Mouse (Mus musculus) left cerebral cortex, postnatal 25 days (tissue): ENCODE measurements around the gene Hist1h2bf. TPM values are rescaled to one million over a fixed set of nuclear protein-coding genes. Genes with fewer than 3 reads are reported as not detected.
"Not testable (repeated sequence)": the region's sequence is repeated elsewhere in the genome, so short reads cannot be mapped to it uniquely, and the experiment has no call there.

Experiments
- DNase-seq, 2 experiments: peaks; one replicate each; pipeline ENCODE4 v3.0.0; 2022; ENCODE audit warnings: low spot score in 2 of 2, mixed read lengths in 1 of 2
- intact Hi-C: fragments of 180-260 bp; cut with DNase I; formaldehyde crosslinking; loops from one replicate; pipeline ENCODE4 v1.15.1; 2025
- total RNA-seq, 2 experiments: library from RNA; stranded (reverse); gene quantifications; 2 replicates each; pipeline ENCODE4 v1.2.3; 2021

The Hist1h2bf gene
- total RNA-seq, 2 experiments from 2014 or later = 25.7 to 29.4 TPM

DNA sequence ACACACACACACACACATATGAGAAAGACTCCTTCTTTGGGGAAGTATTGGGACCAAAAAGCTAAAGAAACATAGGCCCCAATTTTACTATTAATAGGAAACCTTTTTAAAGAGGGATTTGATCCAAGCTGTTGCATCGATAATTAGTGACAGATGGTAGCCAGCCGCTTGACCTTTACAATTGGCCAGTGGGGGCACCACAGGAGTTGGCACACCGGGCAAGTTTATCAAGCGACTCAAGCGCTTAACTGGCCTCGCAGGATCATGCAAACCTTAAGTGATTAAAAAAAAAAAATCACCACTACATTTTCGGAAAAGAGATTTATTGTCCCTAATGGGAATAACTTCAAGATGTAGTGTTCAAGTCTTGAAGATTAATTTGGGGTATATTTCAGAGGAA lies 18.6 kb upstream of the Hist1h2bf start:
- intact Hi-C loops = no loop called here
- DNase-seq = no peak

DNA sequence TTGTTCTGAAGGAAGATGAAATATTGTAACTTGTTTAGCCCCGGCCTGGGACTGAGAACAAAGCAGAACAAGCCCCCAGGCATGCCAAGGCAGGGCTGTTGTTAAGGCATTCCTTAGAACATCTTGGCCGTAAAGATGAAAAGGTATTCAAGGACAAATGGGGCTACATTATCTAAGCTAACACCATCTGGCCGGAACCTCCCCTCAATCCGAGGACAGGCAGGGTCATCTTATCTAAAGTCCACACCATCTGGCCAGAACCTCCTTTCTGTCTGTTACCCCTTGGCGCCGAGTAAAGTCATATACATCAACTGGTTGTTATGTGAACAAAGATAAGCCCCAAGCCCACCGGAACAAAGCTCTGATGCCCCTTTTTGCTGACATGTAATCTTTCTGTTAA lies 17.9 kb upstream of the Hist1h2bf start:
- intact Hi-C loops, DNase-seq: not testable (repeated sequence)

DNA sequence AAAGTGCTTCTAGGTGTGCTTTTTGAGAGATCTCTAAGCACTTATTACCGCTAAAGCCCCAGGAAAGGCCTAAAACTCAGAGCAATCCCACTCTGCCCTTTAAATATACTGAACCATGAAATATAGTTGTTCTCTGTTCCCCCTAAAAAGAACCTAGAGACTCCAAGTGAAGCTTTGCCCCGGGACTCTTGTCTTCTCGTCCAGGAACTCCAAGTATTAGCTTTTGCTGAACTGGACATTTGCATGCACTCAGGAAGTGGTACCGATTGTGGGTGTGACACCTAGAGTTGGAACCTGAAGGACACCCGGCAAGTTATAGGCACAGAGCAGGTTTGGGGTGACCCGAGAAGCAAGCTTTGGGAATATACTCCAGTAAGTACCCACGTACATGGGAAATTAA lies 17.2 kb upstream of the Hist1h2bf start:
- intact Hi-C loops = no loop called here
- no peak for DNase-seq

DNA sequence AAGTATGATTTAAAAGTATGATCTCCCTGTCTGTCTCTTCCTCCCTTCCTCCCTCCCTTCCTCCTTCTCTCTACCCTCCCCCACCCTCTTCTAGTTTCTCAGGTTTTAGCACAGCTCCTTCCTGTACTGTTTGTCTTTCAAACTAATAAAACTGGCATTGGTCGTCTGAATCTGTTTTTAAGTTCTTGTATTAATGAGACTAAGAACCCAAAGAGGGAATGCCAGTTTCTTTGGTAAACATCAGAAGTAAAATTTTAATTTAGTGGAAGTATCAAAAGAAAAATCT lies 12.9 kb upstream of the Hist1h2bf start:
- no peak for DNase-seq
- intact Hi-C loops = loop anchor here (2.0 to 10.0 kb wide), 4 partner anchors 34 to 1832 kb away; partner anchors contain the start of genes Hist1h1b, Hist1h2ac, Hist1h2ak and Hist1h2an

DNA sequence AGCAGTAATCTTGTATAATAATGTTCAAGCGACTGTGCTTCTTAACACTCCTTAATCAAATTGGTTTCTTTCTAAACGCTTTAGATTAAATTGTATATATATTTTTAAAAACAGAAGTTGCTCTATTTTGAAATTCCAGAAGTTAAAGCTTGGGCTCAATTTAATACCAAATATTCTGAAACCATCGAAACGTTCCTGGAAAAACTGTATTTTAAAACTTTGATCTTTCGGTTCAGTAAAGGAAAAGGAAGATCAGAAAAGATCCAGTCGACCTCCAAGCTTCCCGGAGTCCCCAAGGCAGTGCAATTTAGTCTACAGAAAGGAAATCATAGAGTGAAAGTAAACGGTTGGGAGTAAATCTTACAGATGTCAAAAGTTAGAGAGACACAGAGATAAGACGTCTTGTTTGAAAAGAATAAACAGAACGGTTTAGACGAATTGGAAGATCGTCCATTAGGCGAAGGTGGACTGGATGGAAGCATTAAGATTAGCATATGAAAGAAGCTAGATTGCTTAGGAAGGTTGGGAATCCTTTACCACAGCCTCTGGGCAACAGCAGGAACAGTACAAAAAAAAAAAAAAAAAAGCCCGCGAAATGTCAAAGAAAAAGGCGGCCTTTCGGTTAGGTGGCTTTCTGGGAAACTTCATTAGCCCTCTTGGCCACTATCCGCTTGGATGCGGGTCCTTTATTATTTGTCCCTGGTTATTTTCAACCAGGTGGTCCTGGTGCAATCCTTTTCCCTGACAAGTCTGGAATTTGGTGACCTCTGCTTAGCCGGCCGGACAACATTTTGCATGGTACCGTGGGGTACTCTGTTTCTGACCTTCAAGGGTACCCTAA lies 12.3 kb upstream of the Hist1h2bf start:
- peak in 1 of 2 experiments; percentile 14 for DNase-seq
- intact Hi-C loops = loop anchor here (2.0 to 10.0 kb wide), 4 partner anchors 34 to 1832 kb away; partner anchors contain the start of genes Hist1h1b, Hist1h2ac, Hist1h2ak and Hist1h2an

DNA sequence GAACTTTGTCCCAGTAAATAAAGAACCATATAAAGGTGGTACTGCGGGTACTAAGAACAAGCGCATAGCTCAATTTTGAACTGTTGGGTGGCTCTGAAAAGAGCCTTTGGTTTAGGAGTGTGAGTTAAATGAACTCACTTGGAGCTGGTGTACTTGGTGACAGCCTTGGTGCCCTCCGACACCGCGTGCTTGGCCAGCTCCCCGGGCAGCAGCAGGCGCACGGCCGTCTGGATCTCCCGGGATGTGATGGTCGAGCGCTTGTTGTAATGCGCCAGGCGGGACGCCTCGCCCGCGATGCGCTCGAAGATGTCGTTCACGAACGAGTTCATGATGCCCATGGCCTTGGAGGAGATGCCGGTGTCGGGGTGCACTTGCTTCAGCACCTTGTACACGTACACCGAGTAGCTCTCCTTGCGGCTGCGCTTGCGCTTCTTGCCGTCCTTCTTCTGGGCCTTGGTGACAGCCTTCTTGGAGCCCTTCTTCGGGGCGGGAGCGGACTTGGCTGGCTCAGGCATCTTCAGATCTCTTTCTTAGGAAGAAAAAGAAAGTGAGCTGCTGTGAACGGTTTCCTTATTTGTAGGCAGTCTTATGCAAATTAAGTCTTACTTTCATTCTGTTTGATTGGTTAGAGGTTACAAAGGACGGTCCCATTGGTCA lies 11.6 kb upstream of the Hist1h2bf start:
- peak; percentile 80 to 94 for DNase-seq
- intact Hi-C loops = loop anchor here (2.0 to 10.0 kb wide), 4 partner anchors 35 to 1831 kb away; partner anchors contain the start of genes Hist1h1b, Hist1h2ac, Hist1h2ak and Hist1h2an

DNA sequence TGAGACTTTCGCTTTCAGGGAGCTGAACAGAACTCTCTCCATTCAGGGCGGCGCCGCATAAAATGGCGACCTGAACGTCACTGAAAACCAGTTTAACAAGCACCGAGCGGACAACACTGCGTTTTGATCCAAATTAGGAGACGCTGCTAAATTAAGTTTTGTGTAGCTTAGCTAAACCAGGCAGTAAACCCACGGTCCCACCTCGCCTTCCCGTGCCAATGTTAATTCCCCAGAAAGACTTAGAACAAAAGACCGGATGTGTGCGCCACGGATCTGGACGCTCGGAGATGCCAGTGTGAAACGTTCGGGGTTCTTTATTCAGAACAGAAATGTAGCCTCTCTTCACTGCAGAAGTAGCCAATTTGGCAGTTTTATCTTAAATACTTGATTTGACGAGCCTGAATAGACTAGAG lies 11.0 kb upstream of the Hist1h2bf start:
- intact Hi-C loops = loop anchor here (5.0 to 10.0 kb wide), 3 partner anchors 97 to 1830 kb away; partner anchors contain the start of genes Hist1h1b, Hist1h2ac, Hist1h2ak and Hist1h2an
- peak; percentile 77 to 81 for DNase-seq

DNA sequence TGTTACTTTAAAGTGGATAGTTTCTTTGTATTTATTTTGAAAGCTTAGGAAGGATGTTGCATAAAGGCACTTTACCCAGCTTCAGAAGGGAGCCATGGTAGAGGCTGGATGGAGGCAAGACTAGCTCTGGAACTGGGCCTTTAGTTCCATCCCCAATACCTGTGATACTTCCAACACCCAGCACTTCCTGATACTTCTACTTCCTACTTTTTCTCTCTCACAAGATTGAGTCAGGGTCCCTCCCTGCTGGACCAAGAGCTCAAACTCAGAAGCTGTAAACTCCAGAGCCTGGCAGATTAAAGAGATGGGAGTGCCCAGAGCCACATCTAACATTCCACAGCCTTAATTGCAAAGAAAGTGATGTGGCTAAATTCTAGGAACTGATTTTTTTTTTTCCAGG lies 10.3 kb upstream of the Hist1h2bf start:
- intact Hi-C loops = loop anchor here (5.0 to 10.0 kb wide), 3 partner anchors 158 to 1830 kb away; partner anchors contain the start of genes Hist1h1b, Hist1h2ak, Hist1h2an and Hist1h2bn
- no peak for DNase-seq

DNA sequence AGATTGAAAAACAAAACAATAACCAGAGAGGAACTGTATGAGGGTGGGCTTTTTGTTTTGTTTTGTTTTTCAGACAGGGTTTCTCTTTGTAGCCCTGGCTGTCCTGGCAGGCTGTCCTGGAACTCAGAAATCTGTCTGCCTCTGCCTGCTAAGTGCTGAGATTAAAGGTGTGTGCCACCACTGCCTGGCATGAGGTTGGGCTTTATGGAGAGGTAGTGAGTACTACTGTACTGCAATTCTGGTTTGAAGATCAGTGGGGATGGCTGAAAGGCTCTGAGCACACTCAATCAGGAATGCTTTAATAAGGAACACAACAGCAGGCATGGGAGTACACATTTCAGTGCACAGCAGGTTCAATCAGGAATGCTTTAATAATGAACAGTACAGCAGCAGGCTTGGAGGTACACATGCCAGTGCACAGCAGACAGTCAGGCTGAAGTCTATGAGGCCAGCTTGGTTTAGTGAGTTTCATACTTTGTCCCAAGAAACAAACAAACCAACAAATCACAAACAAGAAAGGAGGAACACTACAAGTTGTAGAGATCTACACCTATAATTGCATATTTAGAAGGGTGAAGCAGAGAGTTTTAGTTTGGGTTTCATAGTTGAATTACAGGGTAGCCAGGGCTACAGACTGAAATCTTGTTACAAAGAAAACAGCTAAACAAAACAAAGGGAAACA lies 9.5 kb upstream of the Hist1h2bf start:
- intact Hi-C loops = loop anchor here (5.0 to 10.0 kb wide), 3 partner anchors 159 to 1829 kb away; partner anchors contain the start of genes Hist1h1b, Hist1h2ak, Hist1h2an and Hist1h2bn
- DNase-seq = no peak

DNA sequence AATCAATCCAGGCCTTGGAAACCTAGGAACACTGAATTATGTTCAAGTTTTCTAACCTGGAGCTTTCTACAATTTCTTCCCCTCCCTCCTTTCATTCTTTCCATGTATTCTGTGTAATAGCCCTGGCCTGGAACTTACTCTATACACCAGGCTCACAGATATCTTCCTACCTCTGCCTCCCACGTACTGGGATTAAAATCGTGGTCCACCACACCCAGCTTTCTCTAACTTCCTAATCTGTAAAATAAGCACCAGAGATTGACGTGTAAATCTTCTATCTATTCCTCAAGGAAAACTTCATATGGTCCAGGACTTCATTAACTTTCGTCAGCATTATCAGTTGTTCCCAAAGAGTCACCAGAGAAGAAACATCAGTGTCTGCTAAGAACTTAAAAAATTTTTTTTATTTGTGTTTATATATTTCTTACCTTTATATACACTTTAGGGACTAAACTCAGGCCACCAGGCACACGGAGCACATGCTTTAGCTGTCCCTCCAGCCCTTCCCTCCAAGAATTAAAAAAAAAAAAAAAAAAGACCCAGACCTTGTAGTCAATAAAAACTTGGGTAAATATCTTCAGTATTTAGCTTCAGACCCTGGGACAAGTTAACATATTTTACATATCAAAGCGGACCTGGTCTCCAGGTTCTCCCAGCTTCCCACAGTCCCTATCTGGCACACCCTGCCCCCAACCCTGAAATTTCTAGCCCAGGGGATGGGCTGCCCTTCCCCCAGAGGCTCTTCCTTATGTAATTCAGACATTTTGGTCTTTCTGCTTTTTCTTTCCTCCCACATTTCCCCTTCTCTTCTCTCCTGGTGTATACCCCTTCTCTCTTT lies 8.4 kb upstream of the Hist1h2bf start:
- DNase-seq = no peak
- intact Hi-C loops = loop anchor here (5.0 to 10.0 kb wide), 3 partner anchors 160 to 1828 kb away; partner anchors contain the start of genes Hist1h1b, Hist1h2ak, Hist1h2an and Hist1h2bn

DNA sequence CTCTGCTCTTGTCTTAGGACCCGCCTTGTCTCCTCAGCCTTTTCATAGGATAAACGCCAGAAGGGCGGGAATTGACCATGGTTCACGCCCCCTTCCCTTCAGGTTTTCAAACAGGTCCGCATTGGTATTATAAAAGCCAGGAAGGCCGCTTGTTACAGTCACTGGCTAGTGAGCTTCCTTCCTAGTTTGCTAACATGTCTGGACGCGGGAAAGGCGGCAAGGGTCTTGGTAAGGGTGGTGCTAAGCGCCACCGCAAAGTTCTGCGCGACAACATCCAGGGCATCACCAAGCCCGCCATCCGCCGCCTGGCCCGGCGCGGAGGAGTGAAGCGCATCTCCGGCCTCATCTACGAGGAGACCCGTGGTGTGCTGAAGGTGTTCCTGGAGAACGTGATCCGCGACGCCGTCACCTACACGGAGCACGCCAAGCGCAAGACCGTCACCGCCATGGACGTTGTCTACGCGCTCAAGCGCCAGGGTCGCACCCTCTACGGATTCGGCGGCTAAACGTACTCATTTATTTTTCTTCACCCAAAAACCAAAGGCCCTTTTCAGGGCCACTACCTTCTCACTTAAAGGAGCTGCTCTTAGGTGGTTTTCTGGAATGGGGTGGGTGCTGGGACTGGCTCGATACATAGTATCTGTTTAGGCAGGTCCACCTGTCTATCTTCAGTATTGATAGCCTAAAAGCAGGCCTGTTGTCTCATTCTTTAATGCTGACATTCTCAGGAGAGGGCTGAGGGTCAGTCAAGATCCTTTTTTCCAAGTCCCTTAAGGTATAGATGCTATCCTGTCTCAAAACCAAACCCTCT lies 7.6 kb upstream of the Hist1h2bf start, which contains the start of gene Hist1h4d:
Gene Hist1h4d (plus strand): TSS at position 191 of the 811 bp plus-strand sequence.
- intact Hi-C loops = loop anchor here (5.0 to 10.0 kb wide), 3 partner anchors 161 to 1827 kb away; partner anchors contain the start of genes Hist1h1b, Hist1h2ak, Hist1h2an and Hist1h2bn
- DNase-seq = peak; percentile 98 to 99

DNA sequence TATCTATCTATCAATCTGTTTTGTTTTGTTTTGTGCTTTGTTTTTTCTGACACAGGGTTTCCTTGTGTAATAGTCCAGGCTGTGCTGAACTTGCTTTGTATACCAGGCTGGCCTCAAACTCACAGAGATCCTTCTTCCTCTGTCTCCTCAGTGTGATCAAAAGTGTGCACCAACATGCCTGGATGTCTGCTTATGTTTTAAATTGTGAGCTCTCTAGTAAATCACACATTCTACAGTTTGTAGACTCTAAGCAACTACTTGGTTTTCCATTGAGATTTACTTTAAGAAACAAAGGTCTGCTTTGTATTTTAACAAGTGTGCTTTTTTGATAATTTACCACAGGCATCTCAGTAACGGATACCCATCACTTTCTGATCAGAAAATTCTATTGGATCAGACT lies 3.8 kb upstream of the Hist1h2bf start:
- intact Hi-C loops = loop anchor here (5.0 kb wide), 1 partner anchor 179 kb away; the partner anchor contains the start of gene Hist1h4b
- no peak for DNase-seq

DNA sequence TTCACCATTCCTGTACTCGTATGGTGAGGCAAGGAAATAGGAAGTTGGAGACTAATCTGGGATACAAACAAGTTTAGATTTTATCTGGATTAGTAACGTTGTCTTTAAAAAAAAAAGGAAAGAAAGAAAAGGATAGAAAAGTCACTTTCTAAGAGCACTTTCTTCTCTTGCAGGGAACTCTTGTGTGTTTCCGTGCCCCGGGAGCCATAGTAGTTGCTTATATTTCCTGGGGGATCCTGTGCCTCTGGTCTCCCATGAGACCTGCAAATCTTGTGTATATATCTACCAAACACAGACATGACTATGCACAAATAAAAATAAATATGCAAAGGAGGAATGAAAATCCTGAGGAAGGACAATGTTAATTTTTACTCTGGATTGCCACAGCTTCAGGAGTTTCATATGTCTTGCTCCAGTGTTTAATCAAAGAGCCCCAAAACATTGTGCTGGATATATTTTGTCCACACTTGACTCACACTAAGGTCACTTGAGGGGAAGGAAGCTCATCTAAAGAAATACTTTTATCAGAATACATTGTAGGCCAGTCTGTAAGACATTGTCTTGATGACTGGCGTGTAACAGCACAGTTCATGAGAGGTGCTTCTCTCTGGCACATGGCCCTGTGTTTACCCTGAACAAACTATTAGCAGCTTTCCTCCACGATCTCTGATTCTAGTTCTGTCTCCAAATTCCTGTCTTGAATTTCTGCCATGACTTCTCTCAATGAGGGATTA lies 3.1 kb upstream of the Hist1h2bf start:
- intact Hi-C loops = loop anchor here (5.0 kb wide), 1 partner anchor 180 kb away; the partner anchor contains the start of gene Hist1h4b
- DNase-seq = no peak

DNA sequence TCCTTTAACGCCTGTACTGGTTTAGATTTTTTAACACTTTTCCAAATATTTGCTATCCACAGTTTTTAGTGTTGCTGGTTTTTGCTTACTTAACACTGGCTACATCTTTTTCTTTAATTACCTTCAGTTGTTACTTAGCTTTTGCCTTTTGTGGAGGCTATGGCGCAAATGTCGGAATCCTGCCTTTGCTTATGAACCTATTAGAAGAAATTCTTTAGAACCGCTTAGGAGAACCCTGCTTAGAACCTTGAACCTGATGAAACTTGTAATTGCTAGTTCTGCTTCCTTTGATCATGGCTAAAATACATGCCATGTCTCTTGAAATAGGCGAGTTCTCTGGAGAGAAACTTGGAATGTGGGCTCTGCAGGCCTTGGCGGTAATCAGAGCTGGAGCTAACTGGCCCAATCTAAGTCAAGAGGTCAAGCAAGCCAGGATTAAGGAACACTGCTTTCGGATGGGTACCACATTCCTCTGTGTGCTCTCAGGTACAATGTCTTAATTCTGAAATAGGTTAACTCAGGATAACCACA lies 2.4 kb upstream of the Hist1h2bf start:
- DNase-seq = no peak
- intact Hi-C loops = loop anchor here (5.0 kb wide), 1 partner anchor 181 kb away; the partner anchor contains the start of gene Hist1h4b

DNA sequence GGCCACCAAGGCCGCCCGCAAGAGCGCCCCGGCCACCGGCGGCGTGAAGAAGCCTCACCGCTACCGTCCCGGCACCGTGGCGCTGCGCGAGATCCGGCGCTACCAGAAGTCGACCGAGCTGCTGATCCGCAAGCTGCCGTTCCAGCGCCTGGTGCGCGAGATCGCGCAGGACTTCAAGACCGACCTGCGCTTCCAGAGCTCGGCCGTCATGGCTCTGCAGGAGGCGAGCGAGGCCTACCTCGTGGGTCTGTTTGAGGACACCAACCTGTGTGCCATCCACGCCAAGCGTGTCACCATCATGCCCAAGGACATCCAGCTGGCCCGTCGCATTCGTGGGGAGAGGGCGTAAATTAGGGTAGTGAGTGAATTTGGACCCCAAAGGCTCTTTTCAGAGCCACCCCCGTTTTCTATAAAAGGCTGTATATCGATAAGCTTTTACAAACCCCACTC lies 1.9 kb upstream of the Hist1h2bf start:
- not testable (repeated sequence) for DNase-seq

DNA sequence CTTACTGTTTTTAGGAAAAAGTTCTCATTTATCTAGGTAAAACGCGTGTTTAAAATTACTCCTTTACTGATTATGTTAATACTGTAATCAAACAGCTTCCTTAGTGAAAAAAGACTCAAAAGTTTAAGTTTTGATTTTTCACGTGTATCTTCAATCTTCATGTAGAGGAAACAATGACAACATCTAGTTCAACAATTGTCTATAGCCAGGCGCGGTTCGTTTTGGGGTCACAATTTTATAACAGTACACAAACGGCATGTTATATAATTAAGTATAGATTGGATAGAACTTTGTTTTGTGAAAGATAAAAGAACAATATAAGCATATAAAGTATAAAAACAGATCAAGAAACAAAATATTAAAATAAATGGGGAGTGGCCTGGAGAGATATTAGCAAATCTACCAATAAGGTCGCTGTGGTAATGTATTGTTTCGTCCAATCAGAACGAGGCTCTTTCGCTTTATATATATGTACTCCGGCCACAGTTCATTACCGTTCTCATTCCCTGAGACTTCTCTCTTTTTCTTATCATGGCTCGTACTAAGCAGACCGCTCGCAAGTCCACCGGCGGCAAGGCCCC lies 1.4 kb upstream of the Hist1h2bf start, which contains the start of gene Hist1h3d:
Gene Hist1h3d (plus strand): TSS at position 493 of the 581 bp plus-strand sequence.
- intact Hi-C loops = loop anchor here (2.0 to 5.0 kb wide), 2 partner anchors 182 to 1859 kb away; partner anchors contain the start of genes Hist1h2ai, Hist1h2bl, Hist1h3h and Hist1h4b

More for the DNA sequence above, 1.9 kb upstream of the Hist1h2bf start:
- intact Hi-C loops = loop anchor here (2.0 to 5.0 kb wide), 2 partner anchors 181 to 1859 kb away; partner anchors contain the start of genes Hist1h2ai, Hist1h2bl, Hist1h3h and Hist1h4b

More for the DNA sequence above, 1.4 kb upstream of the Hist1h2bf start, which contains the start of gene Hist1h3d:
- DNase-seq = peak; percentile 75 to 88
